In genomic region chrX:137170021-137170420, GRCm38 (mm10) we compare ENCODE assay signal across 12 mouse cellular contexts. TPM values are rescaled to one million over a fixed set of nuclear protein-coding genes. Genes with fewer than 3 reads are reported as not detected.
DNase-seq lines count a peak whose midpoint lies in the region; ATAC-seq lines count a peak whose summit lies in the region.
"Had no signal": no experiment of that assay in that cellular context is flagged by ENCODE, and none has a peak within 500 bp of the region (broad histone marks: within the 10 kb centered on the region; RNA-seq: fewer than 3 reads in every experiment).

No protein-coding gene starts in this region.

- no peaks in the 10 kb centered on the region for H3K27me3 ChIP-seq in liver, embryonic 11.5 days (replicated peaks; ENCODE audit: control insufficient read depth, insufficient read depth, low read length)
- no peaks in the 10 kb centered on the region for H3K27me3 ChIP-seq in splenic B cell, adult 2 months (ENCODE audit: control insufficient read depth, insufficient read depth, low read length, poor library complexity, severe bottlenecking)
- H3K27me3 ChIP-seq: midbrain, embryonic 12.5 days had no signal

- peak; percentile 8 for DNase-seq in embryo, embryonic 9.5 days (ENCODE audit: extremely low spot score)
- no peak for DNase-seq in embryo, embryonic 10 days (ENCODE audit: low spot score)
- DNase-seq in liver, result peak; percentile 10
- DNase-seq in liver, embryonic 11.5 days (ENCODE audit: low spot score), result no peak
- peak; percentile 64 for DNase-seq in R1 (ENCODE audit: low read depth, low spot score)
- DNase-seq in splenic B cell, adult 2 months (ENCODE audit: low read depth, low spot score), result peak; percentile 2
- no peak for DNase-seq in adrenal gland, postnatal 14 days
- no peak for DNase-seq in urinary bladder, postnatal 25 days (ENCODE audit: low spot score)
- DNase-seq: cerebellum, adult 2 months had no signal

- no peak overlapping the region for H3K4me3 ChIP-seq in liver, embryonic 11.5 days (ENCODE audit: low read depth, low read length)
- H3K4me3 ChIP-seq: midbrain, embryonic 12.5 days had no signal

- ATAC-seq in liver, embryonic 11.5 days (replicated peaks; ENCODE audit: low FRiP score), result no peak

- H3K36me3 ChIP-seq in liver, embryonic 11.5 days (ENCODE audit: control insufficient read depth, insufficient read depth, low read length), result no peaks in the 10 kb centered on the region
- no peaks in the 10 kb centered on the region for H3K36me3 ChIP-seq in splenic B cell, adult 2 months (ENCODE audit: control insufficient read depth, insufficient read depth, low read length, poor library complexity, severe bottlenecking)
- H3K36me3 ChIP-seq: midbrain, embryonic 12.5 days had no signal

- no peaks in the 10 kb centered on the region for H3K9me3 ChIP-seq in liver, embryonic 11.5 days (ENCODE audit: control insufficient read depth, low read length)
- H3K9me3 ChIP-seq: midbrain, embryonic 12.5 days had no signal

- H3K4me2 ChIP-seq in liver, embryonic 11.5 days, result no peak overlapping the region
- H3K4me2 ChIP-seq: midbrain, embryonic 12.5 days had no signal

- no peak overlapping the region for H3K27ac ChIP-seq in liver, embryonic 11.5 days (ENCODE audit: low read depth, low read length)
- H3K27ac ChIP-seq: midbrain, embryonic 12.5 days had no signal

- 38% methylated on average over 7 of the region's 7 CpGs for WGBS in liver, embryonic 11.5 days

- no peaks in the 10 kb centered on the region for H3K4me1 ChIP-seq in liver, embryonic 11.5 days (replicated peaks; ENCODE audit: control insufficient read depth, insufficient read depth, low read length)
- H3K4me1 ChIP-seq: midbrain, embryonic 12.5 days had no signal

- no peak overlapping the region for H3K9ac ChIP-seq in liver, embryonic 11.5 days (ENCODE audit: low read depth, low read length)
- H3K9ac ChIP-seq: midbrain, embryonic 12.5 days had no signal

RNA-seq across cellular contexts. Expression of gene Esx1, which starts 48.1 kb away (rescaled TPM):
- not detected in 2 replicates for polyA plus RNA-seq in liver, embryonic 11.5 days (2014; fragmentation: Nextera tagmentation; extraction: Ambion mirVana)
- total RNA-seq in adrenal gland, postnatal 14 days (2021), result not detected in 2 replicates
- total RNA-seq: gastrocnemius, adult 18-20 months had no signal
- polyA plus RNA-seq: cerebellum, adult 2 months; midbrain, embryonic 12.5 days; spleen, adult 2 months had no signal

Comparison
In these comparisons a context has a peak if more than half of its experiments do, and no peak if none do; other contexts are left out.
1. DNase-seq: peak in embryo, embryonic 9.5 days (single experiment), liver (single experiment), R1 (single experiment) and splenic B cell, adult 2 months (single experiment); none in embryo, embryonic 10 days (single experiment), liver, embryonic 11.5 days (single experiment), adrenal gland, postnatal 14 days (single experiment) and urinary bladder, postnatal 25 days (single experiment).